Mouse (Mus musculus): ENCODE results near the gene Ext2. TPM values are rescaled to one million over a fixed set of nuclear protein-coding genes. Genes with fewer than 3 reads are reported as not detected.
A peak's percentile ranks its signal among the peaks of the same experiment; 100 is the strongest.

Ext2 gene
- polyA plus RNA-seq, 1 experiment from 2014 or later, result 76.0 TPM

GRCm38 (mm10) chr2:93647051-93647923, 175.1 kb downstream of the Ext2 start:
- Histone ChIP-seq H3K36me3 (replicated peaks) (peaks cover 48% of the 10 kb centered on the region), H3K27me3 (replicated peaks; ENCODE audit: low read depth, poor library complexity, severe bottlenecking) (peaks cover 100% of the 10 kb centered on the region), H3K9me3 (no peaks in the 10 kb centered on the region), H3K27ac (replicated peaks) (peak overlapping the region; percentile 97), H3K4me1 (peaks cover 89% of the 10 kb centered on the region), H3K4me3 (peak overlapping the region; percentile 85)
- WGBS, result under 1% methylated on average over 44 of the region's 44 CpGs
- peak; percentile 61 for DNase-seq (ENCODE audit: low spot score)

GRCm38 (mm10) chr2:93645626-93646320, 176.6 kb downstream of the Ext2 start:
- Histone ChIP-seq H3K9me3 (no peaks in the 10 kb centered on the region), H3K36me3 (replicated peaks) (peaks cover 33% of the 10 kb centered on the region), H3K4me3 (peak overlapping the region; percentile 85), H3K4me1 (peaks cover 90% of the 10 kb centered on the region), H3K27me3 (replicated peaks; ENCODE audit: low read depth, poor library complexity, severe bottlenecking) (peaks cover 100% of the 10 kb centered on the region), H3K27ac (replicated peaks) (peak overlapping the region; percentile 97)
- peak; percentile 65 for DNase-seq (ENCODE audit: low spot score)
- 1% methylated on average over 33 of the region's 33 CpGs for WGBS

GRCm38 (mm10) chr2:93645197-93645596, 177.2 kb downstream of the Ext2 start:
- no peaks in the 10 kb centered on the region for H3K9me3 ChIP-seq
- peak overlapping the region; percentile 85 for H3K4me3 ChIP-seq
- 4% methylated on average over 10 of the region's 10 CpGs for WGBS
- peaks cover 27% of the 10 kb centered on the region for H3K36me3 ChIP-seq (replicated peaks)
- peaks cover 100% of the 10 kb centered on the region for H3K27me3 ChIP-seq (replicated peaks; ENCODE audit: low read depth, poor library complexity, severe bottlenecking)
- peak; percentile 60 for DNase-seq (ENCODE audit: low spot score)
- H3K4me1 ChIP-seq, result peaks cover 90% of the 10 kb centered on the region
- H3K27ac ChIP-seq (replicated peaks), result peak overlapping the region; percentile 97

GRCm38 (mm10) chr2:93644731-93645130, 177.6 kb downstream of the Ext2 start:
- peak; percentile 44 for DNase-seq (ENCODE audit: low spot score)
- peak overlapping the region; percentile 97 for H3K27ac ChIP-seq (replicated peaks)
- peaks cover 91% of the 10 kb centered on the region for H3K4me1 ChIP-seq
- peaks cover 23% of the 10 kb centered on the region; the same call in 1 of the 2 replicates for H3K36me3 ChIP-seq (replicated peaks)
- peaks cover 100% of the 10 kb centered on the region for H3K27me3 ChIP-seq (replicated peaks; ENCODE audit: low read depth, poor library complexity, severe bottlenecking)
- 8% methylated on average over 6 of the region's 6 CpGs for WGBS
- no peaks in the 10 kb centered on the region for H3K9me3 ChIP-seq
- H3K4me3 ChIP-seq, result peak overlapping the region; percentile 85

- Histone ChIP-seq H3K4me3 (peak overlapping the region; percentile 85), H3K9me3 (no peaks in the 10 kb centered on the region), H3K27ac (replicated peaks) (peak overlapping the region; percentile 97), H3K36me3 (replicated peaks) (peaks cover 20% of the 10 kb centered on the region; the same call in 1 of the 2 replicates), H3K4me1 (peaks cover 92% of the 10 kb centered on the region), H3K27me3 (replicated peaks; ENCODE audit: low read depth, poor library complexity, severe bottlenecking) (peaks cover 100% of the 10 kb centered on the region)
- 8% methylated on average over 4 of the region's 4 CpGs for WGBS
- peak; percentile 43 for DNase-seq (ENCODE audit: low spot score)
Observed at GRCm38 (mm10) chr2:93644234-93644633, 178.1 kb downstream of the Ext2 start.

GRCm38 (mm10) chr2:93643403-93643780, 179.0 kb downstream of the Ext2 start:
- peak overlapping the region; percentile 85 for H3K4me3 ChIP-seq
- DNase-seq (ENCODE audit: low spot score), result peak; percentile 63
- peaks cover 20% of the 10 kb centered on the region; the same call in 1 of the 2 replicates for H3K36me3 ChIP-seq (replicated peaks)
- no peaks in the 10 kb centered on the region for H3K9me3 ChIP-seq
- H3K27ac ChIP-seq (replicated peaks), result peak overlapping the region; percentile 97
- H3K4me1 ChIP-seq, result peaks cover 92% of the 10 kb centered on the region
- under 1% methylated on average over 28 of the region's 28 CpGs for WGBS
- H3K27me3 ChIP-seq (replicated peaks; ENCODE audit: low read depth, poor library complexity, severe bottlenecking), result peaks cover 100% of the 10 kb centered on the region

GRCm38 (mm10) chr2:93634609-93635008, 187.8 kb downstream of the Ext2 start:
- Histone ChIP-seq H3K27ac (replicated peaks) (no peak overlapping the region), H3K4me1 (peaks cover 42% of the 10 kb centered on the region), H3K27me3 (replicated peaks; ENCODE audit: low read depth, poor library complexity, severe bottlenecking) (peaks cover 89% of the 10 kb centered on the region), H3K36me3 (replicated peaks) (no peaks in the 10 kb centered on the region), H3K4me3 (no peak overlapping the region), H3K9me3 (no peaks in the 10 kb centered on the region)
- no peak for DNase-seq (ENCODE audit: low spot score)
- WGBS, result 88% methylated on average over 4 of the region's 4 CpGs

GRCm38 (mm10) chr2:93624665-93625408, 197.5 kb downstream of the Ext2 start:
- DNase-seq (ENCODE audit: low spot score), result no peak
- Histone ChIP-seq H3K9me3 (no peaks in the 10 kb centered on the region), H3K27me3 (replicated peaks; ENCODE audit: low read depth, poor library complexity, severe bottlenecking) (peaks cover 41% of the 10 kb centered on the region), H3K36me3 (replicated peaks) (no peaks in the 10 kb centered on the region), H3K4me3 (no peak overlapping the region), H3K27ac (replicated peaks) (peak overlapping the region; percentile 35; the same call in 1 of the 2 replicates), H3K4me1 (peaks cover 50% of the 10 kb centered on the region)
- 56% methylated on average over 13 of the region's 13 CpGs for WGBS

- peaks cover 29% of the 10 kb centered on the region for H3K27me3 ChIP-seq (replicated peaks; ENCODE audit: low read depth, poor library complexity, severe bottlenecking)
- H3K4me1 ChIP-seq, result peaks cover 80% of the 10 kb centered on the region
Observed at GRCm38 (mm10) chr2:93619208-93619849, 203.0 kb downstream of the Ext2 start.

GRCm38 (mm10) chr2:93618447-93619199, 203.7 kb downstream of the Ext2 start:
- H3K27me3 ChIP-seq (replicated peaks; ENCODE audit: low read depth, poor library complexity, severe bottlenecking), result peaks cover 33% of the 10 kb centered on the region
- H3K27ac ChIP-seq (replicated peaks), result peak overlapping the region; percentile 80
- H3K4me3 ChIP-seq, result peak overlapping the region; percentile 43; the same call in 1 of the 2 replicates
- no peak for DNase-seq (ENCODE audit: low spot score)
- no peaks in the 10 kb centered on the region for H3K36me3 ChIP-seq (replicated peaks)
- H3K9me3 ChIP-seq, result no peaks in the 10 kb centered on the region
- peaks cover 80% of the 10 kb centered on the region for H3K4me1 ChIP-seq
- 26% methylated on average over 19 of the region's 19 CpGs for WGBS

More at GRCm38 (mm10) chr2:93619208-93619849, 203.0 kb downstream of the Ext2 start:
- 33% methylated on average over 5 of the region's 5 CpGs for WGBS
- H3K36me3 ChIP-seq (replicated peaks), result no peaks in the 10 kb centered on the region
- peak; percentile 45 for DNase-seq (ENCODE audit: low spot score)
- H3K27ac ChIP-seq (replicated peaks), result peak overlapping the region; percentile 80
- peak overlapping the region; percentile 28; the same call in 1 of the 2 replicates for H3K4me3 ChIP-seq
- H3K9me3 ChIP-seq, result no peaks in the 10 kb centered on the region
